Mouse (Mus musculus) hindbrain, embryonic 15.5 days (tissue): ENCODE data around the gene Lrp2. TPM values are rescaled to one million over a fixed set of nuclear protein-coding genes. Genes with fewer than 3 reads are reported as not detected.

ENCODE experiments used
- ATAC-seq: fragments of 200-750 bp; cut with Nextera tagmentation; 2 replicates; pipeline ENCODE4 v1.8.0; 2017; ENCODE audit warnings: low read depth, moderate number of reproducible peaks, moderate TSS enrichment; ENCODE audit not compliant: low FRiP score
- H3K27ac ChIP-seq: fragments of 300-500 bp; sonication (generic); replicated peaks from 2 replicates; pipeline ENCODE4 v1.5.1; 2015; ENCODE audit warnings: mild to moderate bottlenecking, inconsistent platforms
- H3K27me3 ChIP-seq: fragments of 300-500 bp; sonication (generic); 2 replicates; pipeline ENCODE4 v1.6.1; 2015; ENCODE audit warnings: control low read depth, inconsistent platforms
- H3K36me3 ChIP-seq: fragments of 300-500 bp; sonication (generic); 2 replicates; pipeline ENCODE4 v1.6.1; 2015; ENCODE audit warnings: control low read depth, inconsistent platforms
- H3K4me1 ChIP-seq: fragments of 300-500 bp; sonication (generic); replicated peaks from 2 replicates; pipeline ENCODE4 v1.6.1; 2015; ENCODE audit warnings: control low read depth, inconsistent platforms
- H3K4me2 ChIP-seq: fragments of 300-500 bp; sonication (generic); 2 replicates; pipeline ENCODE4 v1.6.1; 2015; ENCODE audit warnings: moderate library complexity, mild to moderate bottlenecking, inconsistent platforms
- H3K4me3 ChIP-seq: fragments of 300-500 bp; sonication (generic); 2 replicates; pipeline ENCODE4 v1.5.1; 2015; ENCODE audit warnings: mild to moderate bottlenecking, inconsistent platforms
- H3K9ac ChIP-seq: fragments of 300-500 bp; sonication (generic); 2 replicates; pipeline ENCODE4 v1.6.1; 2015; ENCODE audit warnings: inconsistent platforms
- H3K9me3 ChIP-seq: fragments of 300-500 bp; sonication (generic); 2 replicates; pipeline ENCODE4 v1.6.1; 2016; ENCODE audit warnings: control low read depth, inconsistent platforms
- WGBS: fragments of 180-500 bp; shearing (Covaris S2); methylation state at CpG from one replicate; pipeline ENCODE4 v1.1.7; 2015; 5-methylcytosine and 5-hydroxymethylcytosine counted together
- polyA plus RNA-seq: library from polyadenylated mRNA; unstranded; fragments of >200 nt; fragmentation: Nextera tagmentation; extraction: Ambion mirVana; gene quantifications from 2 replicates; pipeline ENCODE4 v1.2.1, GENCODE M21; 2015

Gene Lrp2
- 1.2 and 1.4 TPM in 2 replicates for polyA plus RNA-seq

- Histone ChIP-seq H3K36me3 (no peaks in the 10 kb centered on the region), H3K4me2 (peak within 1 kb of the TSS; percentile 97), H3K9me3 (no peaks in the 10 kb centered on the region), H3K27ac (peak within 1 kb of the TSS; percentile 31; the same call in 1 of the 2 replicates), H3K4me3 (peak within 1 kb of the TSS; percentile 79), H3K4me1 (peaks cover 35% of the 10 kb centered on the region), H3K27me3 (peaks cover 30% of the 10 kb centered on the region), H3K9ac (peak within 1 kb of the TSS; percentile 61)
- ATAC-seq: peak; percentile 89
- WGBS: under 1% methylated on average over 45 of the region's 45 CpGs
Observed at GRCm38 (mm10) chr2:69585886-69586398, at the start of gene Lrp2. Lrp2 (minus strand) TSS chr2:69586065.

- H3K36me3 ChIP-seq: no peaks in the 10 kb centered on the region
- no peaks in the 10 kb centered on the region for H3K27me3 ChIP-seq
- no peak overlapping the region for H3K9ac ChIP-seq
- H3K4me2 ChIP-seq: peak overlapping the region; percentile 55
- H3K27ac ChIP-seq: no peak overlapping the region
- H3K4me3 ChIP-seq: peak overlapping the region; percentile 32
- peaks cover 3% of the 10 kb centered on the region; the same call in 1 of the 2 replicates for H3K4me1 ChIP-seq
- WGBS: 6% methylated on average over 11 of the region's 11 CpGs
- H3K9me3 ChIP-seq: no peaks in the 10 kb centered on the region
- no peak; the same call in 1 of the 2 replicates for ATAC-seq
Observed at GRCm38 (mm10) chr2:69635064-69635701, 49.3 kb upstream of the Lrp2 start.

GRCm38 (mm10) chr2:69631449-69631848, 45.6 kb upstream of the Lrp2 start:
- WGBS: 82% methylated on average over 2 of the region's 2 CpGs
- Histone ChIP-seq H3K9ac (no peak overlapping the region), H3K4me2 (no peak overlapping the region), H3K9me3 (no peaks in the 10 kb centered on the region), H3K27me3 (no peaks in the 10 kb centered on the region), H3K4me3 (no peak overlapping the region), H3K27ac (no peak overlapping the region), H3K36me3 (no peaks in the 10 kb centered on the region), H3K4me1 (peaks cover 3% of the 10 kb centered on the region; the same call in 1 of the 2 replicates)
- ATAC-seq: no peak

GRCm38 (mm10) chr2:69630792-69631191, 44.9 kb upstream of the Lrp2 start:
- peaks cover 3% of the 10 kb centered on the region; the same call in 1 of the 2 replicates for H3K4me1 ChIP-seq
- H3K27me3 ChIP-seq: no peaks in the 10 kb centered on the region
- no peaks in the 10 kb centered on the region for H3K9me3 ChIP-seq
- no peak overlapping the region for H3K4me2 ChIP-seq
- no peak overlapping the region for H3K27ac ChIP-seq
- 95% methylated on average over 5 of the region's 5 CpGs for WGBS
- H3K36me3 ChIP-seq: no peaks in the 10 kb centered on the region
- no peak overlapping the region for H3K9ac ChIP-seq
- ATAC-seq: no peak
- H3K4me3 ChIP-seq: no peak overlapping the region

GRCm38 (mm10) chr2:69629914-69630313, 44.0 kb upstream of the Lrp2 start:
- no peaks in the 10 kb centered on the region for H3K9me3 ChIP-seq
- no peak overlapping the region for H3K9ac ChIP-seq
- H3K4me1 ChIP-seq: no peaks in the 10 kb centered on the region
- ATAC-seq: no peak
- H3K4me3 ChIP-seq: no peak overlapping the region
- H3K4me2 ChIP-seq: no peak overlapping the region
- no peak overlapping the region for H3K27ac ChIP-seq
- H3K36me3 ChIP-seq: no peaks in the 10 kb centered on the region
- WGBS: 86% methylated on average over 6 of the region's 6 CpGs
- H3K27me3 ChIP-seq: no peaks in the 10 kb centered on the region

DNA sequence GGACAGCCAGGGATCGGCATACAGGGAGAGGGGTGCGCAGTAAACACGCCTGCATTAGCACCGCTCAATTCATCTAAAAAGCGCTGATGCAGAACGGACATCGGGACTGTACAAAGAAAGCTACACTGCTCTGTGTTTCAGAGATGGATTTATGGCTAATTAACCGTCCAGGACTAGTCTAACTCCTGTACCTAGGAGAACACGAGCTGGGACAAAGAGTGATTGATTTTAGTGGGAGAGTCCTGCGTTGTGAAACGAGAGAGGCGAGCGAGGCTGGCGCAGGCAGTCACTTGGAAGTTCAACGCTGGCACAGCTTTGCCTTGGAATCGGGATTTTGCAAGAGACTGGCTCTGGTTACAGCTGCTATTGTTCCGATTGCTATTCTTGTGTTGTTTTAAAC, 43.4 kb upstream of the Lrp2 start:
- H3K27ac ChIP-seq: no peak overlapping the region
- no peaks in the 10 kb centered on the region for H3K4me1 ChIP-seq
- H3K4me2 ChIP-seq: peak overlapping the region; percentile 27; the same call in 1 of the 2 replicates
- ATAC-seq: no peak
- no peak overlapping the region for H3K4me3 ChIP-seq
- H3K36me3 ChIP-seq: no peaks in the 10 kb centered on the region
- 70% methylated on average over 17 of the region's 17 CpGs for WGBS
- no peaks in the 10 kb centered on the region for H3K9me3 ChIP-seq
- H3K9ac ChIP-seq: no peak overlapping the region
- no peaks in the 10 kb centered on the region for H3K27me3 ChIP-seq

GRCm38 (mm10) chr2:69619286-69619685, 33.4 kb upstream of the Lrp2 start:
- Histone ChIP-seq H3K27ac (no peak overlapping the region), H3K4me3 (no peak overlapping the region), H3K9me3 (no peaks in the 10 kb centered on the region), H3K27me3 (no peaks in the 10 kb centered on the region), H3K9ac (no peak overlapping the region), H3K4me2 (no peak overlapping the region), H3K4me1 (no peaks in the 10 kb centered on the region), H3K36me3 (no peaks in the 10 kb centered on the region)
- ATAC-seq: no peak

- Histone ChIP-seq H3K9ac (no peak overlapping the region), H3K27me3 (no peaks in the 10 kb centered on the region), H3K4me1 (no peaks in the 10 kb centered on the region), H3K27ac (no peak overlapping the region), H3K4me3 (no peak overlapping the region), H3K9me3 (no peaks in the 10 kb centered on the region), H3K36me3 (no peaks in the 10 kb centered on the region), H3K4me2 (no peak overlapping the region)
- no peak for ATAC-seq
Observed at GRCm38 (mm10) chr2:69618336-69618735, 32.5 kb upstream of the Lrp2 start.

- Histone ChIP-seq H3K9me3 (no peaks in the 10 kb centered on the region), H3K4me2 (no peak overlapping the region), H3K36me3 (no peaks in the 10 kb centered on the region), H3K4me3 (no peak overlapping the region), H3K27ac (no peak overlapping the region), H3K9ac (no peak overlapping the region), H3K27me3 (no peaks in the 10 kb centered on the region), H3K4me1 (0 out of 2 replicates have a peak, but pooled peaks cover 2% of the 10 kb centered on the region)
- 75% methylated on average over 4 of the region's 4 CpGs for WGBS
- no peak for ATAC-seq
Observed at GRCm38 (mm10) chr2:69613237-69613636, 27.4 kb upstream of the Lrp2 start.

DNA sequence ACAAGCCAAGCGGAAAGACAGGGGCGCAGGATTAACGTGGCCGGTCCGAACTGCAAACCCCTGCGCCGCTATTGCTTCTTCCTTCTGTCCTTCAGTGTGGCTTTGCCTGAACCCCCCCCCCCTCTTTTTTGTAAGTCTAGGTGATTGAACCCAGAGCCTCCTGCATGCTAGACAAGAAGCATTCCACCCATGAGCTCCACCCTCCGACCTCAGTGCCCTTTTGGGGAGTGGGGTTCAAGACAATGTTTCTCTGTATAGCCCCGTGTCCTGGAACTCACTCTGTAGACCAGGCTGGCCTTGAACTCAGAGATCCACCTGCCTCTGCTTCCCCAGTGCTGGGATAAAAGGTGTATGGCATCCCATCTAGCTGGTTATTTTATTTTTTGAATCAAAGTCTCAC, 26.9 kb upstream of the Lrp2 start:
- Histone ChIP-seq H3K4me3 (no peak overlapping the region), H3K27ac (no peak overlapping the region), H3K4me1 (0 out of 2 replicates have a peak, but pooled peaks cover 2% of the 10 kb centered on the region), H3K27me3 (no peaks in the 10 kb centered on the region), H3K36me3 (no peaks in the 10 kb centered on the region), H3K9me3 (no peaks in the 10 kb centered on the region), H3K4me2 (no peak overlapping the region), H3K9ac (no peak overlapping the region)
- no peak for ATAC-seq
- WGBS: 68% methylated on average over 9 of the region's 9 CpGs

DNA sequence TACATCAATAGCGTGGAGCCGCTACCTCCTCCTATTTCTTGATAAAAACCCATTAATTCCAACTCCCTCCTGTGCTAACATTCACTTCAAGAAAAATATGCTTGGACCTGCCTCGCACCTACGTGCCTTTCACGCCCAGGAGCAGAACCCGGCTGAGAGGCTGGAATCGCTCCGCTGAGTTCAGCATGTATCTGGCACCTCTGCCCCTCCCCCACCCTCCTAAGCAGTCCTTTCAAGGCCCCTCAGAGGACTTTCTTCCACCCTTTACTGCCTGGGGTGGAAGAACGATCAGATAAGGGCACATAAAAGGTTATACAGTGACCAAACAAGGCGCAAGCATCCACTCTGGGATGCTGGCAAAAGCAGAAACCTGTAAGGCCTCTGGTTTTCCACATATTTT, 26.4 kb upstream of the Lrp2 start:
- no peak overlapping the region for H3K4me3 ChIP-seq

GRCm38 (mm10) chr2:69606621-69607020, 20.8 kb upstream of the Lrp2 start:
- Histone ChIP-seq H3K36me3 (no peaks in the 10 kb centered on the region), H3K9me3 (no peaks in the 10 kb centered on the region), H3K27me3 (no peaks in the 10 kb centered on the region), H3K27ac (no peak overlapping the region), H3K9ac (no peak overlapping the region), H3K4me3 (no peak overlapping the region), H3K4me1 (no peaks in the 10 kb centered on the region), H3K4me2 (no peak overlapping the region)
- 93% methylated on average over 3 of the region's 3 CpGs for WGBS
- ATAC-seq: no peak

More for the DNA sequence above, 26.4 kb upstream of the Lrp2 start:
- Histone ChIP-seq H3K27ac (no peak overlapping the region), H3K9ac (no peak overlapping the region), H3K36me3 (no peaks in the 10 kb centered on the region), H3K4me1 (0 out of 2 replicates have a peak, but pooled peaks cover 2% of the 10 kb centered on the region), H3K27me3 (no peaks in the 10 kb centered on the region), H3K4me2 (no peak overlapping the region), H3K9me3 (no peaks in the 10 kb centered on the region)
- no peak for ATAC-seq
- 21% methylated on average over 10 of the region's 10 CpGs for WGBS
